Mouse (Mus musculus): ENCODE data around the gene Samd14. TPM values are rescaled to one million over a fixed set of nuclear protein-coding genes. Genes with fewer than 3 reads are reported as not detected.
A peak's percentile ranks its signal among the peaks of the same experiment; 100 is the strongest.

Samd14 gene
- polyA plus RNA-seq, 1 experiment = 460 TPM

DNA sequence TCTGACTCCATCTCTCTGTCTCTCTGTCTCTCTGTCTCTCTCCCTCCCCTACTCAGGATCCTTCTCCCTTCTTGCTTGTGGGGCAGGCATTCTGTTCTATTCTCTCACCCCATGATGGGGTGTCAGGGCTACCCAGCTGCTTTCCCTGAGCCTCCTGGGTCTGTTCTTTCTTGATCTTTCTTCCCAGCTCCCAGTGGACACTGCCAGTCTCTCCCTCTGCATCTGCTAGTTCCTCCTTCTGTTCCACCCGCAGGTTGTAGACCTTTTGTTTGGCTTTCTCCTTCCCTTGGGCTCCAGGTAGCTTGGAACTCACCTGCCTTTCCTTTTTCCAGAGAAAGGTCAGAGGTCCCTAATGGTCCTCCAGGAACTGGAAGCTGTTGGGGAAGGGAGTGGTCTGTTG, 1.7 kb downstream of the Samd14 start:
- TF ChIP-seq GATA1 (IDR thresholded peaks at IDR 0.05; ENCODE audit: low read length) = no peak

DNA sequence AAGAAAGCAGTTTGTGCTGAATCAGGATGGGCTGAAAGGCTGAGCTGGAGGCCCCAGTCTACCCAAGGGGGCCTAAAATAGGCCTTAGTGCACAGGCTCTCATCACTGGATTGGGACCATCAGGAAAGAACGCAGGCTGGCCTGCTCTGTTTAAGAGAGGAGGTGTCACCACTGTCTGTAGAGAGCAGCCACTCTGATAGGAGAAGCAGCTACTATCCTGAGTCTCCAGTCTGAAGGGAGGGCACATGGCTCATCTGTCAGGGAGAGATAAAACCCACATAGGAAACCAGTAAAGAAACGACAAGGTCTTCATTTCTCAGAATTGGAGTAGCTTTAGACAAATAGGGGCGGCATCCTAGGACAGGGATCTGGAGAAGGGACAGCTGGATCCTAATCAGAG, 2.4 kb downstream of the Samd14 start:
- TF ChIP-seq GATA1 (IDR thresholded peaks at IDR 0.05; ENCODE audit: low read length) = peak; percentile 99

GRCm38 (mm10) chr11:95012487-95012886, 2.8 kb downstream of the Samd14 start:
- TF ChIP-seq GATA1 (IDR thresholded peaks at IDR 0.05; ENCODE audit: low read length) = no peak

- no peak for TF ChIP-seq GATA1 (IDR thresholded peaks at IDR 0.05; ENCODE audit: low read length)
These were observed 5.8 kb downstream of the Samd14 start for GRCm38 (mm10) chr11:95015484-95015883.

- TF ChIP-seq GATA1 (IDR thresholded peaks at IDR 0.05; ENCODE audit: low read length) = no peak
These were observed 12.7 kb downstream of the Samd14 start for GRCm38 (mm10) chr11:95022237-95022992.

DNA sequence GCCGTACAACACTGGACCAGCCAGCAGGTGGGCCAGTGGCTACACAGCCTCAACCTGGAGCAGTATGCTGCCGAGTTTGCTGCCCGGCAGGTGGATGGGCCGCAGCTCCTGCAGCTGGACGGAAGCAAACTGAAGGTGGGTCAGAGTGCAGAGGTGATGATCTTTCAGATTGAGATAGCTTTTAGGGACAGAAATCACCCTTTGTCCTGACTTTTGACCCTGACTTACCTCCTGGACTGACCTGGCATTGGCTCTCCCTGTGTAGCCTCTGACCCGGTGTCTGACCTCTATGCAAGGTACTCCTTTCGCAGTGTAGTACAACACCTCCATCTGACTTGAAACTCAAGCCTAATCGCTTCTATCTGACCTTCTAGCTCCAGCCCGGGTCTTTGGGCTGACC, 13.8 kb downstream of the Samd14 start:
- no peak for TF ChIP-seq GATA1 (IDR thresholded peaks at IDR 0.05; ENCODE audit: low read length)

- no peak for TF ChIP-seq GATA1 (IDR thresholded peaks at IDR 0.05; ENCODE audit: low read length)
These were observed 14.9 kb downstream of the Samd14 start for GRCm38 (mm10) chr11:95024439-95025184.

DNA sequence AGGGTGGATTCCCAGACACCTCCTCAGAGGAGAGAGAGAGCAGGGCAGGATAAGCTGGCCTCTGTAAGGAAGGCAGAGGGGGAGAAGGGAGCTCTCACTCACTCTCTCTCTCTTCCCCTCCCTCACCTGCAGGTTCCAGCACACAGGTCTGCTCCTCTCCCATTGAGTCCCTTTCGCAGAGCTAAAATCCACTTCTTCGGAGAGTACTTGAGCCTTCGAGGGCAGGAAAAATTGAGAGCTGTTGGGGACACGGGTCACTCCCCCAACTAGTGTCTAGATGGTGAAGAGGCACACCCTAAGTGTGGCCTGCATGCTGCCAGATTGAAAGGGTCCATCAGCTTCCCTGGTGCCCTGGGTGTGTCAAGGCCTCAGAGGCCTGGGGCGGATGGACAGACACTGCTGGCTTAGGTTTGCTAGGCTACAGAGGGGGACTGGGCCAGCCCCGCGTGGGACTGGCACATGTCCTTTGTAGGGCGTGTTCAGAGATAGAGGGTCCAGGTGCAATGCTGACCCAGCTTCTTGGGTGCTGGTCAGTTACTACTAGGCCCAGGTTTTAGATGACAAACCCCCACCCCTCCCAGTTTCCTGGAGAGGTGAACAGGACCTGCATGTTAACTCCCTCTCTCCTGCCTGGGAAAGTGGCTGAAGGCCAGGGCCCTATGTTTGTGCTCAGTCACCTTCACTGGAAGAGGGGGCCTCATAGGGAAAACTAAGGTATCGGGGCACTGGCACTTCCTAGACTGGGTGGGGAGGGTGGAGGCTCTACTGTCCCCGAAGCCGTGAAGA, 15.7 kb downstream of the Samd14 start:
- TF ChIP-seq GATA1 (IDR thresholded peaks at IDR 0.05; ENCODE audit: low read length) = no peak

DNA sequence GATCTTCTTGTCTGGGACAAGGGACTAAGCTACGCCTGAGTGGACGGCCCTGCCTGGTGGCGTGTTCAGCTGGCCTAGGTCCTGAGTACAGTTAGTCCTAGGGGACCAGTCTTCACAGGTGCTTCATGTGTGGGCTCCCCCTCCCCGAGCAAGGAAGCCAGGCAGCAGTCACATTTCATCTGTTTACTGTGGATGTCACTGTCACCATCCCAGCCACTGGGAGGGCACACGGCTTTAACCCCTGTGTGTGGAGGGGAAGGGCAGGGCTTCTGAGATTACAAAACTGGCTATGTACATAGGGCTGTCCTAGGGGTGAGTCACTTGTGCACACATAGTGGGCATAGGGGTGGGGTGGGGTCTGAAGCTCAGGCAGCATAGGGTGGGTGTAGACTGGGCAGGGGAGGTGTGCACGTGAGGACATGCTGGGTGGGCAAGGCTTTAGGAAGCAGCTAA, 16.4 kb downstream of the Samd14 start:
- no peak for TF ChIP-seq GATA1 (IDR thresholded peaks at IDR 0.05; ENCODE audit: low read length)

- no peak for TF ChIP-seq GATA1 (IDR thresholded peaks at IDR 0.05; ENCODE audit: low read length)
These were observed 17.2 kb downstream of the Samd14 start for GRCm38 (mm10) chr11:95026849-95027248.

DNA sequence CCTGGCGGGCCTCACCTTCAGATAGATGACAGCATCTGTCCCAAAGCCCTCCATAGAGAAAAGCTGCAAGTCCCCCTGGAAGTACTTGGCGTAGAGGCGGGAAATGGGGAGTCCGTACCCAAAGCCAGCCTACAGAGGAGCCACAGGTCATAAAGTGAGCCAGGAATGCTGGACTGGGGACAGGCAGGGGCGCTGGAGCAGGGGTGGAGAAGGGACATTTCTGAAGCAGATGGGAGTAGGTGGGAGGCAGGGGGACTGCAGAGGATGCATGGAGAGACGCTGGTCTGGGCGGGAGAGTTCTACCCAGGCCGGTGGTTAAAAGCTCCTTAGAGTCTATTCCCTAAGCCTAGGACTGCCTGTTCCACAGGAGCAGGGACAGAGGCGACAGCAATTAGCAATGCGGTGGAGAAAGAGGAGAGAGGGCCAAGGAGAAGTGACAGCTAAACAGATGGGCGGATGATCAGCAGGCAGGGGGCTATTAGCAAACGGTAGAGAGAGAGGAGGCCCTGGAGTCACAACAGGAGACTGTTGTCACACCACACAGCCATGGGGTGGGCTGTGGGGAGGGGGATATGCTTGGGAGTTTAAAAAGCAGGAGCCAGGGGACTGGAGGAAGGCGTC, 18.3 kb downstream of the Samd14 start:
- no peak for TF ChIP-seq GATA1 (IDR thresholded peaks at IDR 0.05; ENCODE audit: low read length)

- TF ChIP-seq GATA1 (IDR thresholded peaks at IDR 0.05; ENCODE audit: low read length) = no peak
These were observed 23.3 kb downstream of the Samd14 start for GRCm38 (mm10) chr11:95032945-95033344.

GRCm38 (mm10) chr11:95033617-95034016, 23.9 kb downstream of the Samd14 start:
- TF ChIP-seq GATA1 (IDR thresholded peaks at IDR 0.05; ENCODE audit: low read length) = no peak

DNA sequence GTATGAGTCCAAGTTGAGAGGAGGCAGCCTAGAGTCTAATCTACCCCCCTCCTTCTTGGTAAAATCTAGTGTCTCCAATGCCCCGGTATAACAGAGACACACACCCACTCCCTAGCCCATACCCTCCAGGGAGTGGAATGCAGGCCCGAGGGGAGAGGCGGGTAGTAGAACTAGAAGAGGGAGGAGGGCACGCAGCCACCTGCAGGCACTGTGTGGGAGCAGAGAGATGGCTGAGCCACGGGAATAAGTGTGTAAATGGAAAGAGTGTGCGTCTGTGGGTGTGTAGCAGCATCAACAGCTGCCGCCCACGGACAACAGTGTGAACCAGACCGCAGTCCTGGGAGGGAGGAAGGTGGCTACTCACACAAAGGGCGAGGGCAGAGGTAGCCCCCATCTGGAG, 25.2 kb downstream of the Samd14 start:
- no peak for TF ChIP-seq GATA1 (IDR thresholded peaks at IDR 0.05; ENCODE audit: low read length)

DNA sequence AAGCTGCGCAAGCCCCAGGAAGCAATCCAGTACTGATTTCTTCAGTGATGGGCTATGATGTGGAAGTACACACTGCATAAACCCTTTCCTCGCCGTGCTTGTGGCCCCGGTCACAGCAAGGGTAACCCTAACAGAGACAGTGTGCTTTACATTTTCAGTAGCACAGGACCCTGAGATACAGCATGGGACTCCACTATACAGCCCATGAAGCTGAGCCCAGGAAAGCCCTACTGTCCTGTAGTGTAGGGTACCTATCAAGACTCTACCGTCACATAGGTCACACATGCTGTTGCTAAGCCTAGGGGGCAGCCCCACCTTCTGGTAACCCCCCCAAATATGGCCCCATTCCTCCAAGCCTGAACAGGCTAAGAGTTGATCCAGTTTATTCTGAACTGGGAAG, 26.8 kb downstream of the Samd14 start:
- no peak for TF ChIP-seq GATA1 (IDR thresholded peaks at IDR 0.05; ENCODE audit: low read length)

- no peak for TF ChIP-seq GATA1 (IDR thresholded peaks at IDR 0.05; ENCODE audit: low read length)
These were observed 27.6 kb downstream of the Samd14 start for GRCm38 (mm10) chr11:95037306-95037705.

Measured in G1E-ER4 (cell line).